Mouse (Mus musculus): Measurements from ENCODE around the gene Gm21833.
"Not testable (repeated sequence)": the region's sequence is repeated elsewhere in the genome, so short reads cannot be mapped to it uniquely, and the experiment has no call there.

Gm21833 gene

DNA sequence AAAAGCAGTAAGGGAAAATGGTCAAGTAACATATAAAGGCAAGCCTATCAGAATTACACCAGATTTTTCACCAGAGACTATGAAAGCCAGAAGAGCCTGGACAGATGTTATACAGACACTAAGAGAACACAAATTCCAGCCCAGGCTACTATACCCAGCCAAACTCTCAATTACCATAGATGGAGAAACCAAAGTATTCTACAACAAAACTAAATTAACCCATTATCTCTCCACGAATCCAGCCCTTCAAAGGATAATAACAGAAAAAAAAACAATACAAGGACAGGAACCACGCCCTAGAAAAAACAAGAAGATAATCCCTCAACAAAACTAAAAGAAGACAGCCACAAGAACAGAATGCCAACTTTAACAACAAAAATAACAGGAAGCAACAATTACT lies at the start of gene Gm21833:
TSS of gene Gm21833 (plus strand) at position 301 of the 400 bp plus-strand sequence.
- in situ Hi-C loops (cut with MboI; ENCODE audit: low sequenced_read_pairs) = not testable (repeated sequence)

GRCm38 (mm10) chr16:82789521-82789920 lies 38.7 kb upstream of the Gm21833 start:
- in situ Hi-C loops (cut with MboI; ENCODE audit: low sequenced_read_pairs) = no loop called here

DNA sequence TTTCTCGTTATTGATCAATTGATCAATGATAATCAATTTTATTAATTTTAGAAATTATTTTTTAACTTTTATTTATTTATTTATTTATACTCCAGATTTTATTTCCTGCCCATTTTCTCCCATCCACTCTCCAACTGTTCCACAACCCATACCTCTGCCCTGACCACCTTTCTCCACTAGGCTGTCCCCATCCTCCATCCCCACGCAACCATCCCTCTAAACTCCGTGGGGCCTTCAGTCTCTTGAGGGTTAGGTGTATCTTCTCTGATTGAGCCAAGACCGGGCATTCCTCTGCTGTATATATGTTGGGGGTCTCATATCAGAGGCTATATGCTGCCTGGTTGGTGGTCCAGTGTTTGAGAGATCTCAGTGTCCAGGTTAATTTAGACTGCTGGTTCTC lies 31.7 kb upstream of the Gm21833 start:
- in situ Hi-C loops (cut with MboI; ENCODE audit: low sequenced_read_pairs) = no loop called here

DNA sequence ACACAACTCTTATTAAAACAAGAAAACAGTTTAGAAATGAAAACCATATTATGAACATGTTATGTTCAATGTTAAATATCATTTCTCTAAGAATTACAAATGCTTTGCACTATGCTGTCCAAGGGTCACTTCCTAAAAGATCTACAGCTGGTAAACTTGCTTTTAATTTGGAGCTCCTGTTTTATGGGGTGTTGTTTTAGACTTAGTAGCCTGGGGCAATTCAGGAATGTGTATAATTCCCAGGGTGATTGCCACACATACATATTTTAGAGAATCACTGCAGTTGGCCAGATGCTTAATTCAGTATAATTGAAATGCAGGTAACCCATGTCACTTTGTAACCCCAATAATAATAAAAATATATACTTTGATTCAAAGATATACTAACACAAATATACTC lies 12.9 kb upstream of the Gm21833 start:
- in situ Hi-C loops (cut with MboI; ENCODE audit: low sequenced_read_pairs) = no loop called here

- in situ Hi-C loops (cut with MboI; ENCODE audit: low sequenced_read_pairs) = no loop called here
Observed at GRCm38 (mm10) chr16:82816615-82817014, 11.6 kb upstream of the Gm21833 start.

- in situ Hi-C loops (cut with MboI; ENCODE audit: low sequenced_read_pairs) = no loop called here
Observed at GRCm38 (mm10) chr16:82855752-82856151, 27.6 kb downstream of the Gm21833 start.

GRCm38 (mm10) chr16:82864590-82864989 lies 36.4 kb downstream of the Gm21833 start:
- in situ Hi-C loops (cut with MboI; ENCODE audit: low sequenced_read_pairs) = no loop called here
